Mouse (Mus musculus) regulatory T cell (primary cell): ENCODE measurements around the gene Hoxc10.

Experiments used
- in situ Hi-C: fragments of 300-600 bp; cut with MboI, MseI; formaldehyde crosslinking; loops from one replicate; pipeline ENCODE4 v1.15.1; 2025; ENCODE audit warnings: high pct_unique_total_duplicates

Gene Hoxc10

GRCm38 (mm10) chr15:102987124-102987833 lies 20.7 kb downstream of the Hoxc10 start:
- in situ Hi-C loops: loop anchor here (5.0 kb wide), 1 partner anchor 185 kb away; no protein-coding TSS in a partner anchor

DNA sequence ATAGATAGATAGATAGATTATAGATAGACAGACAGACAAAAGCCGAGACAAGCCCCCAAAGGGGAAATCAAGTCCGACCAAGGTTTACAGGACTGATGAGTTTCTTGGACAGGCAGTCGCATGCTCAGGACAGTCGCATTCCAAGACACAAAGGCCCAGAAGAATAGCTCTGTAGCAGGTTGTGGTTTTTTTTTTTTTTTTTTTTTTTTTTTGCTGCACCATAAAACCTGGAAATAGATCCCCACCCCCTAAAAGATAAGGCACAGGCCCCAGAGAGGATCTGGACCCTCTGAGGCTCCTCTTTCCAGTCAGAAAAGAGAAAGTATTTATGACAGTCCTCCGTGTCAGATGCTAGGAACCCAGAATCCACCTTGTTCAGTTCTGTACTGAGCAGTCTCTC lies 21.5 kb downstream of the Hoxc10 start:
- in situ Hi-C loops: loop anchor here (5.0 kb wide), 1 partner anchor 184 kb away; no protein-coding TSS in a partner anchor

DNA sequence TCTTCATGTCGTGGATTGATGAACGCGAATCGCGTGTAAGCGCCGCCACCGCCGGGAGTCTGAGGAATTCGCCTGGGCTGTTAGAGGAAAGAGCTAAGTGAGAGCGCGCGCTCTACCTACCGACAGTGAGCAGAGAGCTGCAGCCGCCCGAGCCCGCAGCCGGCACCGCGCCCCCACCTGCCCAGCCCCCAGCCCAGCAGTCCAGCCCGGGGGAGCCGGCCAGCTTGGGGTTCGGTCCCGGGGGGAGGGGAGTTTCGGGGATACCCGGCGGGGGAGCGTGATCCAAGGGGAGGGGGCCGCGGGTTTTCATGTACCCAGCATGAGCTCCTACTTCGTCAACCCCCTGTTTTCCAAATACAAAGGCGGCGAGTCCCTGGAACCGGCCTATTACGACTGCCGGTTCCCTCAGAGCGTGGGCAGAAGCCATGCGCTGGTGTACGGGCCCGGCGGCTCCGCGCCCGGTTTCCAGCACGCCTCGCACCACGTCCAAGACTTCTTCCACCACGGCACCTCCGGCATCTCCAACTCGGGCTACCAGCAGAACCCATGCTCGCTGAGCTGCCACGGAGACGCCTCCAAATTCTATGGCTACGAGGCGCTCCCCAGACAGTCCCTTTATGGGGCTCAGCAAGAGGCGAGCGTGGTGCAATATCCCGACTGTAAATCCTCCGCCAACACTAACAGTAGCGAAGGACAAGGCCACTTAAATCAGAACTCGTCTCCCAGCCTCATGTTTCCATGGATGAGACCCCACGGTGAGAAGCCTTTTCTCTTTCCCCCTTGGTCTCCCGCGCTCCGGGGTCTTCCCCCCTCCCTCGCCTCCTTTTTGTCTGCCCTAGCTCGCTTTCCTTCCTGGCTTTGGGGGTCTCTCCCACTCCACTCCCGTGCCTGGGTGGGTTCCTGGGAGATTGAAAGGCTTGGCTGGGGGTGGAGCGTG lies 24.1 kb downstream of the Hoxc10 start, which contains the start of gene Hoxc8:
Gene Hoxc8 (plus strand): TSS at position 147 of the 937 bp plus-strand sequence.
- in situ Hi-C loops: no loop called here

DNA sequence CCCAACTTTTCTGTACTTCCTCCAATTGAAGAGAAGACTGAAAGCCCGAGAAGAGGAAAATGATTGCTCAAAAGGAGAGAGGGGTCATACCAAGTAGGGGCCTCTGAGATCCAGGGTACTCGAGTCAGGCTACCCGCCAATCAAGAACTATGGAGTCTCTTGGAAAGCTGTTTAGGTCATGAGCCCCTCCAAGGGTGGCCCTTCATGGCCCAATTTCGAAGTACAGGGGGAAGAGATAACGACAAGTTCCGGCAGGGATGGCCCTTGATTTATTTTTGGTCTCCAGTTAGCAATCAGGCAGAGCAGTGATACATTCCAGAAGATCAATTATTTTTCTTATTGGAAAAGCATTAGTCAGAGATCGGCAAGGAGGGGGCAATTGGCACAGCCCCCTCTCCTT lies 25.2 kb downstream of the Hoxc10 start:
- in situ Hi-C loops: no loop called here

- in situ Hi-C loops: no loop called here
These were observed 25.6 kb downstream of the Hoxc10 start for GRCm38 (mm10) chr15:102992206-102992605.

GRCm38 (mm10) chr15:102992863-102993262 lies 26.3 kb downstream of the Hoxc10 start:
- in situ Hi-C loops: no loop called here

DNA sequence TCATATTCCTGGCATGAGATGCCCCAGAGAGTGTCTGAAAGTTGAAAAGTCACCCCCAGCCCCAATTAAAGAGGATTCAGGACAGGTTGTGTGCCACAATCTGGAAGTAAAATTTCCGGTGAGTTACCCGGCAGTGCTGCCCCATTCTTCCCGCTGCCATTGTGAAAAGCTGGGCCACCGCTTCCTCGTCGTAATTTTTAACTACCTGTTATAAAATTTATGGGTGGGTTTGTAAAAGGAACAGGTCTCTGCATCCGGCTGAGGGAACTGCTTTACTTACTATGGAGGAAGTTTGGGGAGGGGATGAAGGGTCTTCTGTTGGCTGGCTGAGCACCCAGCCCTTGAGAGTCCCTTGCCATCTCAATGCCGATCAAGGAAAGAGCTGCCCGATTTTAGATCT lies 30.0 kb downstream of the Hoxc10 start:
- in situ Hi-C loops: no loop called here

DNA sequence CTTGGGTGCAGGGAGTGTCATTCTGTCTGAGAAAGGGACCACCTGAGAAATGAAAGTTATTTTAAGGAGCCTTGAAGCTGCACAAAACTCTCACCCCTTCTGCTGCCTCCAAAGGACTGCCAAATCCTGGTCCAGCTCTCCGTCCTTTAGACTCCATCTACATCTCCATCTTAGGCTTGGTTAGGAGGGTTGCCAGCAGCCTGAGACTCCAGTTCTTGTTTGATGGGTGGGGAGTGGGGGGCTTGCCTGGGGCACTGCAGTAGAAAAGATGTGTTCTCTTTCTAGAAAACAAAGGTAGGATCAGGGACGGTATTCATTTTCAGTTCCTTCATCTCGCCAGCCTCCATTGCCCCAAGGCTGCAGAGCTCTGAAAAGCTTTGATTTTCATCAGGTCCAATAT lies 30.8 kb downstream of the Hoxc10 start:
- in situ Hi-C loops: no loop called here

DNA sequence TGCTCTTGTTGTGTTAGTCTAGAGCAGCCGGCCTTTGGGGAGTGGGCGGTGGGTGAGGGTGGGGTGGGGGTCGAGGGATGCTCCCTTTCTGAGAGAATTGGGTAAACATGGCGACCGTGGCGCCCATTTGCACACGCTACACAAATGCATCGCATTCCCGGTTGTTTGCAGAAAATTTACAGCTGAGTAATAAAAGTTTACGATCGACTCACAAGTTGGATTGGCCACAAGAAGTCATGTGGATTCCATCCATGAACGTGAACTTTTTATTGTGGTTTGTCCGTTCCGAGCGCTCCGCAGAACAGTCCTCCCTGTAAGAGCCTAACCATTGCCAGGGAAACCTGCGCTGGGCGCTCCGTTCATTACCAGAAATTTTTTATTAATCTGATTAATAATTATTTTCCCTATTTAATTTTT lies 31.4 kb downstream of the Hoxc10 start, which contains the start of gene Hoxc6:
Gene Hoxc6 (plus strand): TSS at position 319 of the 417 bp plus-strand sequence.
- in situ Hi-C loops: no loop called here

GRCm38 (mm10) chr15:102998608-102999182 lies 32.1 kb downstream of the Hoxc10 start:
- in situ Hi-C loops: no loop called here

- in situ Hi-C loops: no loop called here
These were observed 32.7 kb downstream of the Hoxc10 start for GRCm38 (mm10) chr15:102999183-102999831.

GRCm38 (mm10) chr15:102999955-103000354 lies 33.4 kb downstream of the Hoxc10 start:
- in situ Hi-C loops: no loop called here

- in situ Hi-C loops: no loop called here
These were observed 33.9 kb downstream of the Hoxc10 start for GRCm38 (mm10) chr15:103000501-103000901.

DNA sequence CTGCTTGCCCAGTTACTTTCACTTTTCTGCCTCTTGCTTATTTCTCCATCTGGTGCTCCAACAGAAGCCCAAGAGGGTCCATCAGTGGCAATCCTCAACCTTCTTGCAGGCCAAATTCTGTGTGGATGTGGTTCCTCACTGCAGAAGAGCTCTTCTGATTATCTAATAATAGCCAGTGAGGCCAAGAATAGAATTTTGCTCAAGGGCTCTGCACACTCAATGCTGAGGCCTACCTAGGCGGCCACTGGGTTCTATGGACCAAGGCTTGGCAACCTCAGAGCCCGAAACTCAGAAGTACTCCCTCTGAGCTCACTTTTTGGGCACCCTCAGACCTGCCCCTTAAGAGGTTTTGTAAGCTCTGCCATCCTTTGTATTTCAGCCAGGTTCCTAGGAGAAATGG lies 34.8 kb downstream of the Hoxc10 start:
- in situ Hi-C loops: no loop called here

DNA sequence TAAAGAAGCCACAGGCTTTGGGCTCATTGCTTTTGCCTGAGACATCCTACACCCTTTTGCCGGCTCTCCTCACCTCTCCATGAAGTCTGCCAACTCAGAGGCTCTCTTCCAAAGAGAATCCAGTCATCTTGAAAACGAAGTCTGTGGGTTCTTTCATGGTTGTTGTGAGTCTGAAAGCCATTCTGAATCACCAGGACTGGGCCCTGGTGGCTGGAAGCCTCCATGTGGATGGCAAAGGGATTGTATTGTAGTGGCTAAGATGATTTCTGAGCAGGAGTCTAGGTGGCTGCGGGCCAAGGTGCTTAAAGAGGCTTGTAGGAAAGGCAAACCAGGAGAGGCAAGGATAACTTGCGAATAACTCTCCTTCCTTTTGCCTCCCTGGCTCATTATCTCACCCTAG lies 35.6 kb downstream of the Hoxc10 start:
- in situ Hi-C loops: no loop called here

DNA sequence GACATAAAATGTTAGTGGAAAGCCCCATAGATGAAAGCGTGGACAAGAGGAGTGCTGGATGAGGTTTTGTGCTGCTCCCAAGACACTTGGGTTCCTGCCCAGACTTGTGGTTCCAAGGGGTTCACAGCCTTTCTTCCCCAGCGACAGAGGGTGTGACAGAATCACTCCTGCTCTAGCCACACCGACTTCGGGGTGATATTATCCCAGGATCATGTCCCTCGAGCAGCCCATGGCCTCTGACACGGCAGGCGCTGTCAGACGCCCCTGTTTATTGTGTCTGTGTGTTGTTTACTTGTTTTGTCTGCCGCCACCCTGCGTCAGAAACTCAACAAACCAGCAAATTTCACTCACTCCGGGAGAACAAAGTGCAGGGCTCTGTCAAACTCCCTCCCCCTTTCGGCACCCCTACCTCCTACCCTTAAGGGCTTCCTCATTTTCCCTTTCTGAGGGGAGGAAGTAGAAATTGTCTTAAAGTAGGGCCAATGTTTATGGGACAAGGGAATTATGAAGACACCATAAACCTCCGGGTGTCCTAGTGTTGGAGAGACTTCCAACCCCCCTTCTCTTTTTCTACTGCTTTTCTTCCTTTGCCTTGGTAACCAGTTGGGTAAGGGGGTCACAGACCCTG lies 36.3 kb downstream of the Hoxc10 start:
- in situ Hi-C loops: no loop called here

DNA sequence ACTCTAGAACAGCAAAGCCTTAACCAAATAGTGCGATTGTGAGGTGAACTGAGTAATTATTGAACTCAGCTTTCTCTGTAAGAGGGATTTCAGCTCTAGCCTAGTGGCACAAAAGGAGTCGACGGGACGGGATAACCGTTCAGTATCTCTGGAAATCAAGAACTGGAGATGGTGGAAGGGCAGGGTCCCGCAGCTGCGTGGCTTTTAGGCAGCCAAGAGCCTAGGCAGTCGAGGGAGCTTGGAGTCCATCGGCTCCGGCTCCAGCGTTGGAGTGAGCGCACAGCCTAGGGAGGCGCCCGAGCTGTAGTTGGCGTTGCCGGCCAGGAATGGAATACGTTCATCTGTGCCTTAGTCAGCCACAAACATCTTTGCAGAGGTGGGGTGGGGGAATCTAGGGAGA lies 38.7 kb downstream of the Hoxc10 start:
- in situ Hi-C loops: no loop called here

GRCm38 (mm10) chr15:103005797-103006196 lies 39.2 kb downstream of the Hoxc10 start:
- in situ Hi-C loops: no loop called here

DNA sequence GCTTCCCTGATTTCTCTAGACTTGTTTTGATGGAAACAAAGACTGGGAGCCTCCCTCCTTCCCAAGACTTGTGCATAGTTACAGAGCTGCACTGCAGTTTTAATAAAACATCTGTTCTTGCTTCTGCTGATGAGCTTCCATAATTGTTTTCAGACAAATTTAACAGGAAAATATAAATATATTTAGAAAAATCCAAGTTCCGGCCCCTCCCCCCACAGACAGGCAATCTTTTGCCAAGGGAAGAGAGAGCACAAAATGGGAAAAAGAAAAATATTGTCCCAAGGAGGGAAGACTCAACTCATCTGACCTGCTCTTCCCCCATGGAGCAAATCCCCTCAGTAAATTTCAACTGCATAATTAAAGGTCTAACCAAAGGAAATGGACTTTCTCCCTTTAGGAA lies 39.7 kb downstream of the Hoxc10 start:
- in situ Hi-C loops: no loop called here

DNA sequence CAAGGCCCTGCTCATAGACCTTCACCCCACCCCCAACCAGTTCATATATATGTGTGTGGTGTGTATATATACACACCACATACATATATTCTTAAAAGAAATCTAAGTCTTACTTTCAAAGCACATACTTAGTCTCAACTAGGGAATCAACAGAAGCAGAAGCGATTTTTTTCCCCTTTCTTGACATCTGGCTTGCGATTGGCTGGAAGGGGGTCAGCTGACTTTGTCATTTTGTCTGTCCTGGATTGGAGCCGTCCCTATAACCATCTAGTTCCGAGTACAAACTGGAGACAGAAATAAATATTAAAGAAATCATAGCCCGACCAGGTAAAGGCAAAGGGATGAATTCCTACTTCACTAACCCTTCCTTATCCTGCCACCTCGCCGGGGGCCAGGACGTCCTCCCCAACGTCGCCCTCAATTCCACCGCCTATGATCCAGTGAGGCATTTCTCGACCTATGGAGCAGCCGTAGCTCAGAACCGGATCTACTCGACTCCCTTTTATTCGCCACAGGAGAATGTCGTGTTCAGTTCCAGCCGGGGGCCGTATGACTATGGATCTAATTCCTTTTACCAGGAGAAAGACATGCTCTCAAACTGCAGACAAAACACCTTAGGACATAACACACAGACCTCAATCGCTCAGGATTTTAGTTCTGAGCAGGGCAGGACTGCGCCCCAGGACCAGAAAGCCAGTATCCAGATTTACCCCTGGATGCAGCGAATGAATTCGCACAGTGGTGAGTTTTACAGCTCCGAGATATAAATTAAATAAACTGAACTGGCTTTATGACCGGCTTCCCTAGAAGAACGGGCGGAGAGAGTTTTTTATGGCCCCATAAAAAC lies 42.9 kb downstream of the Hoxc10 start:
- in situ Hi-C loops: no loop called here
